Mouse (Mus musculus) cerebellum, adult 11-12 months (tissue): ENCODE measurements around the gene Rgmb.

ENCODE experiments used
- DNase-seq: peaks from one replicate; pipeline ENCODE4 v3.0.0; 2022

The Rgmb gene

GRCm38 (mm10) chr17:15774565-15775215, 56.1 kb downstream of the Rgmb start:
- no peak for DNase-seq

DNA sequence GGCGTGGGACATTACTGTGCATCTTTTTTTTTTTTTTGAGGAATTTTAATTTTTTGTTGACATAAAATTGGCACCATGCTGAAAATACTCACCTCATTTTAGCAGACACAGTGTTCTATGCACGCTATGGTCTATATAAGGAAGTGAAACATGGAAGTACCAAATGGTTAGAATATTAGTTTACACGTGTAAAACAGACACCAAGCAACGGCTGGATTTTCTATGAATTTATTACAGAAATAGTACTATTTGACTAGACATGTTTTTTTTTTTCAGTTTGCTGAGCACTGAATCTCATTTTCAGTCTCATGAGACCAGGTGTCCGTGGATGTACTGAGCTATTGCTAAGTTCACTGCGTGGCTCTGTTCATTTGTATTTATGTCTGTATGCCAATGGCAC, 56.9 kb downstream of the Rgmb start:
- no peak for DNase-seq

- no peak for DNase-seq
These were observed 61.6 kb downstream of the Rgmb start for GRCm38 (mm10) chr17:15769081-15769724.

DNA sequence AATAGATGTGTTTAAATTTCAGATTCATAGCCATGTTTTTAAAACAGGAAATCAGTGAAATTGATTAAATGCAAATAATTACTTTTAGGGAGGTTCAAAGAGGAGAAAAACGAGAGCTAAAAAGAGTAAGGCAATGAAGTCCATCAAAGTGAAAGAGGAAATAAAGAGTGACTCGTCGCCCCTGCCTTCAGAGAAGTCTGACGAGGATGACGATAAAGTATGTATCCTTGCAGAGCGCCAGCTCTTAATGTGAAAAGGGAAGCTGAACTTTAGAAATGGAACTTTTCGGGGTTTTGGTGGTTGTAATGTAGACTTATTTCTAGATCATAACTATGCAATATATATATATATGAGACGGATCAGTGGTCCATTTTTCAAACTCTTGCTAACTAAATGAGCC, 69.6 kb downstream of the Rgmb start:
- no peak for DNase-seq
